Mouse (Mus musculus): Measurements from ENCODE around the gene Iqck.

The Iqck gene

GRCm38 (mm10) chr7:118948677-118949282 is 93.2 kb downstream of the Iqck start:
- DNase-seq (ENCODE audit: low spot score in 2 of 2), result no peak

GRCm38 (mm10) chr7:118949749-118950148 is 94.2 kb downstream of the Iqck start:
- no peak for DNase-seq (ENCODE audit: low spot score in 2 of 2)

GRCm38 (mm10) chr7:118953626-118954282 is 98.2 kb downstream of the Iqck start:
- no peak for DNase-seq (ENCODE audit: low spot score in 2 of 2)

DNA sequence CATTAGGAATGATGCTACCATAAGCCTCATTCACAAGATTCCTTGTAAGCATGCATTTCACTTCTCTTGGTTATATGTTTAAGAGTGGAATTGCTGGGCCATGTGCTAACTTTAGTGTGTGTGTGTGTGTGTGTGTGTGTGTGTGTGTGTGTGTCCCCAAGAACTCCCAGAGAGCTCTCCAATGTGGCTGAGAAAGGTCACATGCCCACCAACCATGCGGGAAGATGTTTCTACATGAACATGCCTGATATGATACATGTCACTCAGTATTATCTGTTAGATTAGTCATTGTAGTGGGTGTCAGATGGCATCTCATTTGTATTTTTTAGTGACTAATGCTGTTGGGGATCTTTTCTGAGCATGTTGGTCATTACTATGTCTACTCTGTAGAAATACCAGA is 99.4 kb downstream of the Iqck start:
- no peak for DNase-seq (ENCODE audit: low spot score in 2 of 2)

DNA sequence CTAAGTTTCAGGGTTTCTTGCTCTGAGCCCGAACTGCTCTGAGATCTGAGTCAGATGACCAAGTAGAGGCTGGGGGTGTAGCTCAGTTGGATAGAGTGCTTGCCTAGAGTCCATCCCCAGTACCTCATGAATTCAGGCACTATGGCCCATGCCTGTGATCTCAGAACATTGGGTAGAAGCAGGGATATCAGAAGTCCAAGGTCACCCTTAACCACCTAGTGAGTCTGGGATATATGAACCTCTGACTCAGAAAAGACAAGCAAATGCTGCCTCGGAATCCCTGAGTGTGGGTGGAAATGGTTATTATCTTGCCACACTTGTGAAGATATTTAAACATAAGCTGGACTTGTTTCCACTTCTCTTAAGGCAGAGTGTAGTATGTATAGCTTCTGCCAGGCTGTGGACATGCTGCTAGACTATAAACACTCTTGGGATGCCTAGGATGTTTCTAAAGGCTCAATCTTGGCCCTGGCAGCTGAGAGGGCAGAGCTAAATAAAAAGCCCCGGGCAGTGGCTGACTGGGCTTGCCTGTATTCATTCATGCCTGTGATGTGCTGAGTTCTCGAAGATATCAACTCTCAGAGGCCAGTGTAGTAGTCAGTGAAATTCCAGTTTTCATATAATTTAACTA is 101.2 kb downstream of the Iqck start:
- DNase-seq (ENCODE audit: low spot score in 2 of 2), result no peak

GRCm38 (mm10) chr7:118959209-118959608 is 103.7 kb downstream of the Iqck start:
- peak in 1 of 2 experiments; percentile 57 for DNase-seq (ENCODE audit: low spot score in 2 of 2)

DNA sequence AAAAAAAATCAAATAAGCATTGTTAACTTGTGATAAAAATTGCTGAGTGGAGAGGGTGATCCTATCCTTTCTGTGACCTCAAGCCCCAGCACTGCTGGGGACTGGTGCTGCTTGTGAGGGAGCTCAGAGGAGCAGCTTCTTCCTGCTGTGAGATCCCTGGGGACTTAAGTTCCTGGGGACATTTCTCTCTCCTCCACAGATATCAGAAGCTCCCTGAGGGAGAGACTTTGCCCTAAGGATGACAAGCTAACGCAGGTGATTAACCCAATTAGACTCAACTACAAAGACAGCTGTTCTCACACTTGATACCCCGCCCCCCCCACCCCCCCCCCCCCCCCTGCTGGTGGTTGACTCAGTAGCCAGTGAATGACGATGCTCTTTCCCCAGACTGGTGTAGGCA is 109.2 kb downstream of the Iqck start:
- no peak for DNase-seq (ENCODE audit: low spot score in 2 of 2)

GRCm38 (mm10) chr7:118965198-118965597 is 109.6 kb downstream of the Iqck start:
- DNase-seq (ENCODE audit: low spot score in 2 of 2), result no peak

DNA sequence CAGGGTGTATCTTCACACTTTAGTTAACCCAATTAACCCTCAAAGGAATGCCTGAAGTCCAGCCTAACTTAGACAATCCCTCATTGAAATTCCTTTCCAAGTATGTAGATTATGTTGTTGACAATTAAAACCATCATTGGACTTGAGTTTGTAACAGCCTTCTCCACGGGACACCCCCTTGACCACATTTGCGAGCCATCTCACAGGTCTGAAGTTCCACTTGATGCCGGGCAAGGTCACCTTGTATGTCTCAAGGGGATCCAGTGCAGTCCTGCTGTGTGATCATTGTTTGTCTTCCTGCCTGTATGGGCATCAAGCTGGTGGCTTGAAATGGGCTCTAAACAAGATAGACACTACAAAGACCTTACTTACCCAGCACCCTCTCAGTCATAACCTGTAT is 113.3 kb downstream of the Iqck start:
- no peak for DNase-seq (ENCODE audit: low spot score in 2 of 2)

DNA sequence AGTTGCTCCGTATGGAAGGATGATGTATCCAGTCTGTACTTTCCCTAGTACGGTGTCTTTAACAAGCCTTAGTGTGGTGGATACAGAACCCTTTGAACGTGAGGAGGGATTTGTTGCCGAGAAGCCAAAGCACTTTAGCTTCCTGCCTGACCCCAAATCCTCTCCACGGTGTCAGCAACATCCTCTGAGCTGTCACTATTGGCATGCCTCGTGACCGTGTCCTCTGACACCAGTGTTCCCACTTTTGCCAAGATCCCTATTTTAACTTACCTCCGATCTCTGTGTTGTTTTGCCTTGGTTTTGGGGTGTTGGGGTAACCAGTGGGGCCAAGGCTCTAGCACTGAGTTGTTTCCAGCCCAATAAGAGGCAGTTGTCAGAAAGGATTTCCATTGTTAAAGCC is 115.9 kb downstream of the Iqck start:
- no peak for DNase-seq (ENCODE audit: low spot score in 2 of 2)

GRCm38 (mm10) chr7:118972306-118972705 is 116.8 kb downstream of the Iqck start:
- DNase-seq (ENCODE audit: low spot score in 2 of 2), result no peak

DNA sequence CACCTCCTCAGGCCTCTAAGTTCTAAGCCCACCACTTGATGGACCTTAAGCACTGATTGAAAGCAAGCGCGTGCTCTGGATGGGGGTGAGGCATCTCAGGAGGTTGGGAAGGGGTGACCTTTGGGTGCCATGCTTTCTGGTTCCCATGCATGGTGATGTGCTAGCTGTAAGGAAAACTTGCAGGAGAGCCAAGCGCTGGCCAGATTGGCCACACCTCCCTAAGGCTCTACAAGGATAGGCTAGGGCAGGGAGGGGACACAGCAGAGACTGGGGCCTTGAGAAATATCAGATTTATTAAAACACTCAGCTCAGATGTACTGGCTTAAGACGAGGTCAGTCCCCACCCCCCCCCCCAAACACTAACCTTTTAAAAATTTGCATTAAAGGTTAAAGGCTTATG is 117.8 kb downstream of the Iqck start:
- DNase-seq (ENCODE audit: low spot score in 2 of 2), result no peak

GRCm38 (mm10) chr7:118975837-118976236 is 120.3 kb downstream of the Iqck start:
- DNase-seq (ENCODE audit: low spot score in 2 of 2), result no peak

DNA sequence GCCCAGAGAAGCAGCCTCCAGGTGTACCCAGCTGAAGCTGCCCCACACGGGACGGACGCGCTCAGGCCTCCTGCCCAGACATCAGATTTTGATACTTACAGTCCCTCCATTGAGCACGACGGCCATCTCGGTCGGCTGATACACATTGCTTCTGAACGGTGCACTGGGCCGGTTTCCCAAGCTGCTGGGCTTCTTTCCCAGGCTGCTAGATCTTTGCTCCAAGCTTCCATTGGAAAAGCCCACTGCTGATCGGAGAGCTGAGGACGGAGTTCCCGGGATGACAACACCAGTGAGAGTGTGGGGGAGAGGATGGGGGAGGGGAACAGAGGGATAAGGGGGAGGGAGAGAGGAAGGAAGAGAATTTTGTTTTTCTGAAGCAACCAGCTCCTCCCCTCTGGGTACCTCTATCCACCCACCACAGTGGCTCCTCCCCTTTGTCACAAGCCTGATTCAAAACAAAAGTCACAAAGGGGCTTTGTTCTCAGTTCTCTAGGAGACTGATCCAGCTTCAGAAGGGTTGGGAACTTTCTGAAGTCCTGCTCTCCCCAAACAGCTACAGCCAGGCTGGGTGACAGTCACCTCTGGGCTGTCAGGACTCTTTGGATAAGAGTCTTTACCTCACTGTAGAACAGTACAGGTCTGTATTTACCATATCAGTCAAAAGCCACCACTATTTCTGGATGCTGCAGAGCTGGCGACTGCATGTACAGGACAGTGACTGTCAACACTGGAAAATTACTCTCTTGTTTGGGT is 121.0 kb downstream of the Iqck start:
- peak in 1 of 2 experiments; percentile 66 for DNase-seq (ENCODE audit: low spot score in 2 of 2)

GRCm38 (mm10) chr7:118977167-118977543 is 121.6 kb downstream of the Iqck start:
- DNase-seq (ENCODE audit: low spot score in 2 of 2), result no peak

DNA sequence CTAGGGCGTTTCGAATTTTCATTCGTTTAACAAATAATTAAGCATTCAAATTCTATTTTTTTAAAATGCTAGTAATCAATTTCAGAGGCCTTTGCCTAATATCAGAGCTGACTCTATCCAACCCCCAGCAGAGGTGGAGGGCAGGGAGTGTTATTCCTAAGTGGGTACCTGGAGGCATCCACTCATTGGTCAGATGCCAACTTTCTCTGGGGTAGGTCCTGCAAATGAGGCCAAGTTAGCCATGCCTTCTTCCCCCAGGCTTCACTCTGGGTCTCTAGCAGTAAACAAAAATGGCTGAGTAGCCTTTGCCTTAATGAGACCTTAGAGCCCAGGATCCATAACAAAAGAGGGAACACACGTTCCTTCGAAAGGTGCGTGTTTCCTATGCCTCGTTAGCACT is 123.6 kb downstream of the Iqck start:
- no peak for DNase-seq (ENCODE audit: low spot score in 2 of 2)

GRCm38 (mm10) chr7:118979708-118980107 is 124.2 kb downstream of the Iqck start:
- DNase-seq (ENCODE audit: low spot score in 2 of 2), result no peak

GRCm38 (mm10) chr7:118981346-118981745 is 125.8 kb downstream of the Iqck start:
- no peak for DNase-seq (ENCODE audit: low spot score in 2 of 2)

- no peak for DNase-seq (ENCODE audit: low spot score in 2 of 2)
Measured at GRCm38 (mm10) chr7:118981831-118982230, 126.3 kb downstream of the Iqck start.

GRCm38 (mm10) chr7:118982586-118982985 is 127.0 kb downstream of the Iqck start:
- no peak for DNase-seq (ENCODE audit: low spot score in 2 of 2)

DNA sequence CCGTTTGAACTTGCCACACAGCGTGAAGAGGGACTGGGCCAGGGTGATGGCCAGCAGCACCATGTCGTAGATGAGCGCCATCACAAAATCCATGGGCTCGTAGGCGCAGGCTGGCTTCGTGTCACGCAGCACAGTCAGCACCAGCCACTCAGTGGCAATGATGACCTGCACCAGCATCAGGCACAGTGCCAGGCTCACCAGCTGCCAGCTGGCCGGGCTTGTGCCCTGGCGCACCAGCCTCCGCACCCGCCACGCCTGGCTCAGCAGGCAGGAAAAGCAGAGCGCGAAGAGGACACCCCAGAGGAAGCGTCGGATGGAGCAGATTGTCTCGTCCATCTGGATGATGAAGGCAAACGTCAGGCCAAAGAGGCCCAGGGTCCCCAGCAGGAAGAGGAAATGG is 128.4 kb downstream of the Iqck start:
- peak; percentile 55 to 73 for DNase-seq (ENCODE audit: low spot score in 2 of 2)

GRCm38 (mm10) chr7:118985786-118986185 is 130.2 kb downstream of the Iqck start:
- DNase-seq (ENCODE audit: low spot score in 2 of 2), result no peak

GRCm38 (mm10) chr7:118986369-118986768 is 130.8 kb downstream of the Iqck start:
- DNase-seq (ENCODE audit: low spot score in 2 of 2), result no peak
